Mouse (Mus musculus) embryonic fibroblast, embryonic 13.5 days (primary cell): ENCODE measurements at regions not wholly inside any gene's neighbourhood (a gene's known extent, or its start where the extent isn't known, plus 50 kb on each side); places are given as distances from the start of the nearest gene placed in this dataset.

ENCODE experiments used
- CTCF ChIP-seq: IDR thresholded peaks from 2 replicates; pipeline ENCODE4 v1.5.1; 2011; ENCODE audit warnings: mild to moderate bottlenecking, control low read depth, low read length, moderate library complexity, borderline replicate concordance; ENCODE audit not compliant: insufficient read depth
- POLR2A ChIP-seq: IDR thresholded peaks from 2 replicates; pipeline ENCODE4 v1.6.1; 2011; ENCODE audit warnings: low read depth, mild to moderate bottlenecking, control low read depth, low read length, moderate library complexity

GRCm38 (mm10) chr5:64534947-64535346 lies 268.2 kb upstream of the Klf3 start:
- TF ChIP-seq POLR2A (no peak), CTCF (no peak)
